21 mouse cellular contexts compared by ENCODE assay signal in genomic region chr6:91543056-91543455, GRCm38 (mm10). TPM values are rescaled to one million over a fixed set of nuclear protein-coding genes. Genes with fewer than 3 reads are reported as not detected.
A peak's percentile ranks its signal among the peaks of the same experiment; 100 is the strongest.
DNase-seq lines count a peak whose midpoint lies in the region; ATAC-seq lines count a peak whose summit lies in the region.
"Had no signal": no experiment of that assay in that cellular context is flagged by ENCODE, and none has a peak within 500 bp of the region (broad histone marks: within the 10 kb centered on the region; RNA-seq: fewer than 3 reads in every experiment).

No protein-coding gene starts in this region.

- H3K4me1 ChIP-seq in heart, embryonic 11.5 days (ENCODE audit: control insufficient read depth, insufficient read depth, low read length), result peaks cover 18% of the 10 kb centered on the region
- H3K4me1 ChIP-seq in heart, embryonic 15.5 days (replicated peaks), result peaks cover 42% of the 10 kb centered on the region
- no peaks in the 10 kb centered on the region; the same call in 1 of the 2 replicates for H3K4me1 ChIP-seq in intestine, embryonic 16.5 days (ENCODE audit: control insufficient read depth, insufficient read depth, low read length)
- no peaks in the 10 kb centered on the region for H3K4me1 ChIP-seq in intestine, embryonic 15.5 days (replicated peaks)

- whole genome bisulfite sequencing in heart, embryonic 11.5 days (ENCODE audit: insufficient replicate concordance), result 42% methylated on average over 5 of the region's 5 CpGs
- 41% methylated on average over 5 of the region's 5 CpGs for WGBS in heart, embryonic 15.5 days
- 80% methylated on average over 5 of the region's 5 CpGs for whole genome bisulfite sequencing in intestine, embryonic 16.5 days
- WGBS in intestine, embryonic 15.5 days, result 80% methylated on average over 5 of the region's 5 CpGs

- intact Hi-C loops in heart, postnatal 10 days (cut with DNase I), result no loop called here

- no peak overlapping the region for H3K9ac ChIP-seq in heart, embryonic 11.5 days (ENCODE audit: low read depth, low read length)
- no peak overlapping the region for H3K9ac ChIP-seq in heart, embryonic 15.5 days
- H3K9ac ChIP-seq in intestine, embryonic 16.5 days (ENCODE audit: low read depth, low read length), result 0 out of 2 replicates have a peak overlapping the region, but pooled peaks have one; percentile 5
- H3K9ac ChIP-seq in intestine, embryonic 15.5 days, result no peak overlapping the region
- H3K9ac ChIP-seq: embryonic facial prominence, embryonic 13.5 days; hindbrain, embryonic 15.5 days had no signal

- peaks cover 68% of the 10 kb centered on the region for H3K27me3 ChIP-seq in heart, embryonic 11.5 days (ENCODE audit: control insufficient read depth, insufficient read depth, low read length)
- H3K27me3 ChIP-seq in heart, embryonic 15.5 days, result peaks cover 75% of the 10 kb centered on the region
- no peaks in the 10 kb centered on the region for H3K27me3 ChIP-seq in intestine, embryonic 16.5 days (replicated peaks; ENCODE audit: control insufficient read depth, insufficient read depth, low read length)
- no peaks in the 10 kb centered on the region for H3K27me3 ChIP-seq in intestine, embryonic 15.5 days (replicated peaks)
- H3K27me3 ChIP-seq: embryonic facial prominence, embryonic 13.5 days; hindbrain, embryonic 15.5 days; Patski had no signal

- no peaks in the 10 kb centered on the region for H3K9me3 ChIP-seq in heart, embryonic 11.5 days (replicated peaks; ENCODE audit: control insufficient read depth, low read length)
- H3K9me3 ChIP-seq in heart, embryonic 15.5 days (replicated peaks), result no peaks in the 10 kb centered on the region
- no peaks in the 10 kb centered on the region for H3K9me3 ChIP-seq in intestine, embryonic 16.5 days (ENCODE audit: control insufficient read depth, low read length)
- H3K9me3 ChIP-seq in intestine, embryonic 15.5 days, result no peaks in the 10 kb centered on the region
- H3K9me3 ChIP-seq: embryonic facial prominence, embryonic 13.5 days; hindbrain, embryonic 15.5 days had no signal

- ATAC-seq in heart, embryonic 11.5 days (replicated peaks; ENCODE audit: insufficient number of reproducible peaks, low FRiP score, low TSS enrichment), result no peak
- no peak for ATAC-seq in heart, embryonic 15.5 days (replicated peaks; ENCODE audit: insufficient number of reproducible peaks, insufficient read depth, low FRiP score, low read depth)
- no peak for ATAC-seq in intestine, embryonic 16.5 days
- no peak for ATAC-seq in intestine, embryonic 15.5 days
- ATAC-seq: activated CD4-positive, CD25-positive, alpha-beta regulatory T cell, adult 4 months; forebrain, embryonic 14.5 days; inflammation-experienced regulatory T-cells, adult 6 months; Patski had no signal

- H3K4me2 ChIP-seq in heart, embryonic 11.5 days, result no peak overlapping the region
- H3K4me2 ChIP-seq in heart, embryonic 15.5 days, result no peak overlapping the region
- H3K4me2 ChIP-seq in intestine, embryonic 16.5 days (ENCODE audit: low read depth, low read length), result no peak overlapping the region
- no peak overlapping the region for H3K4me2 ChIP-seq in intestine, embryonic 15.5 days (replicated peaks)
- H3K4me2 ChIP-seq: embryonic facial prominence, embryonic 13.5 days; hindbrain, embryonic 15.5 days had no signal

- no peaks in the 10 kb centered on the region for H3K36me3 ChIP-seq in heart, embryonic 11.5 days (ENCODE audit: control insufficient read depth, insufficient read depth, low read length)
- H3K36me3 ChIP-seq in heart, embryonic 15.5 days, result no peaks in the 10 kb centered on the region
- H3K36me3 ChIP-seq in intestine, embryonic 16.5 days (ENCODE audit: control insufficient read depth, insufficient read depth, low read length), result no peaks in the 10 kb centered on the region
- H3K36me3 ChIP-seq in intestine, embryonic 15.5 days, result no peaks in the 10 kb centered on the region
- H3K36me3 ChIP-seq: embryonic facial prominence, embryonic 13.5 days; hindbrain, embryonic 15.5 days had no signal

- H3K4me3 ChIP-seq in heart, embryonic 11.5 days (ENCODE audit: low read depth, low read length), result no peak overlapping the region
- H3K4me3 ChIP-seq in heart, embryonic 15.5 days, result no peak overlapping the region
- H3K4me3 ChIP-seq in intestine, embryonic 16.5 days (ENCODE audit: low read length), result no peak overlapping the region
- no peak overlapping the region for H3K4me3 ChIP-seq in intestine, embryonic 15.5 days (replicated peaks)
- H3K4me3 ChIP-seq: embryonic facial prominence, embryonic 13.5 days; gastrocnemius, adult 2 months; hindbrain, embryonic 15.5 days had no signal

- H3K27ac ChIP-seq in heart, embryonic 11.5 days (ENCODE audit: low read depth, low read length), result no peak overlapping the region
- H3K27ac ChIP-seq in heart, embryonic 15.5 days, result peak overlapping the region; percentile 36; the same call in 1 of the 2 replicates
- H3K27ac ChIP-seq in intestine, embryonic 16.5 days (ENCODE audit: low read length), result no peak overlapping the region
- no peak overlapping the region for H3K27ac ChIP-seq in intestine, embryonic 15.5 days
- H3K27ac ChIP-seq: embryonic facial prominence, embryonic 13.5 days; gastrocnemius, adult 2 months; hindbrain, embryonic 15.5 days had no signal

- peak; percentile 92 for DNase-seq in heart, adult 11 months
- no peak for DNase-seq in heart, adult 9 months (ENCODE audit: low spot score in 2 of 2)
- DNase-seq in heart, postnatal 10 days, result peak; percentile 25 to 38
- DNase-seq in thymus, postnatal 10 days (ENCODE audit: low spot score in 2 of 2), result no peak
- DNase-seq: adrenal gland, postnatal 14 days; cerebellum, adult 11-12 months; cerebellum, adult 9-10 months; cerebellum, postnatal 36 days; gastrocnemius, adult 2 months; gastrocnemius, postnatal 25 days; kidney, adult 2 months had no signal

RNA-seq across cellular contexts. Expression of gene Lsm3, which starts 27.3 kb away (rescaled TPM):
- 196 and 209 TPM in 2 replicates for polyA plus RNA-seq in heart, embryonic 11.5 days (2014; fragmentation: Nextera tagmentation; extraction: Ambion mirVana)
- polyA plus RNA-seq in heart, embryonic 15.5 days (2015; fragmentation: Nextera tagmentation; extraction: Ambion mirVana), result 155 and 161 TPM in 2 replicates
- polyA plus RNA-seq in intestine, embryonic 16.5 days (2015; fragmentation: Nextera tagmentation; extraction: Ambion mirVana), result 215 and 233 TPM in 2 replicates
- 268 and 270 TPM in 2 replicates for polyA plus RNA-seq in intestine, embryonic 15.5 days (2015; fragmentation: Nextera tagmentation; extraction: Ambion mirVana)
- total RNA-seq in heart, postnatal 10 days (2021), result 10 to 100 TPM; 64.7 to 69.5 TPM

RNA-seq across cellular contexts. Expression of gene Xpc, which starts 27.4 kb away (rescaled TPM):
- polyA plus RNA-seq in heart, embryonic 11.5 days (2014; fragmentation: Nextera tagmentation; extraction: Ambion mirVana), result 9.4 and 10.6 TPM in 2 replicates
- polyA plus RNA-seq in heart, embryonic 15.5 days (2015; fragmentation: Nextera tagmentation; extraction: Ambion mirVana), result 10.5 and 13.1 TPM in 2 replicates
- 14.9 and 15.7 TPM in 2 replicates for polyA plus RNA-seq in intestine, embryonic 16.5 days (2015; fragmentation: Nextera tagmentation; extraction: Ambion mirVana)
- 15.3 and 16.8 TPM in 2 replicates for polyA plus RNA-seq in intestine, embryonic 15.5 days (2015; fragmentation: Nextera tagmentation; extraction: Ambion mirVana)
- total RNA-seq in heart, postnatal 10 days (2021), result 10 to 100 TPM in 1 of 2 experiments, 1 to 10 TPM in 1; 9.9 to 11.4 TPM

Comparison
In these comparisons a context has a peak if more than half of its experiments do, and no peak if none do; other contexts are left out.
1. DNase-seq: peak in heart, adult 11 months (single experiment) and heart, postnatal 10 days (2 of 2); none in heart, adult 9 months (0 of 2) and thymus, postnatal 10 days (0 of 2).